Mouse (Mus musculus): ENCODE measurements around the gene Soga1. TPM values are rescaled to one million over a fixed set of nuclear protein-coding genes. Genes with fewer than 3 reads are reported as not detected.
A peak's percentile ranks its signal among the peaks of the same experiment; 100 is the strongest.

Gene Soga1
- polyA plus RNA-seq, 1 experiment from 2014 or later: 5.0 TPM

DNA sequence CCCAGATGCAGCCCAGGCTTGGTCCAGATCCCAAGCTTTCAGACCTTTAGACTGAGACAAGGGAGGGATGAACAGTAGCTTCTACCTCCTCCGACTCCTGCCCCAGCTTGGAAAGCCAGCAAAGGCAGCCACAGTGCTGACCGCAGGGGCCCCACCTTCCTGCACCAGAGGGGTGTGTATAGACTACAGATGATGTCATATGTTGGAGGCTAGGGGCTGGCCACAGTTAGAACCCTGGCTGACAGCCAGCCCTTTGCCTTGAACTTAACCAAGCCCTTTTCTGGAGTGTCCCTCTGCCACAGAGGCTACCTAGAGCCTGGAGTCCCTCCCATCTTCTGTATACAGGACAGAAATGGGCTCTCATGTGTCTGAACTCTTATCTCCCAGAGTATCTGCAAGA lies 7.5 kb downstream of the Soga1 start:
- WGBS: 65% methylated on average over 2 of the region's 2 CpGs
- no peaks in the 10 kb centered on the region for H3K9me3 ChIP-seq
- H3K9ac ChIP-seq (replicated peaks): no peak overlapping the region
- 0 out of 2 replicates have a peak overlapping the region, but pooled peaks have one; percentile 8 for H3K27ac ChIP-seq
- H3K4me1 ChIP-seq (replicated peaks): peaks cover 89% of the 10 kb centered on the region
- H3K36me3 ChIP-seq: peaks cover 30% of the 10 kb centered on the region
- no peak overlapping the region for H3K4me2 ChIP-seq
- no peak overlapping the region for H3K4me3 ChIP-seq (replicated peaks)
- 0 out of 2 replicates have a peak, but pooled peaks have one; percentile 20 for ATAC-seq (ENCODE audit: insufficient number of reproducible peaks, insufficient read depth, low FRiP score, low TSS enrichment, low read depth)
- no peaks in the 10 kb centered on the region for H3K27me3 ChIP-seq

DNA sequence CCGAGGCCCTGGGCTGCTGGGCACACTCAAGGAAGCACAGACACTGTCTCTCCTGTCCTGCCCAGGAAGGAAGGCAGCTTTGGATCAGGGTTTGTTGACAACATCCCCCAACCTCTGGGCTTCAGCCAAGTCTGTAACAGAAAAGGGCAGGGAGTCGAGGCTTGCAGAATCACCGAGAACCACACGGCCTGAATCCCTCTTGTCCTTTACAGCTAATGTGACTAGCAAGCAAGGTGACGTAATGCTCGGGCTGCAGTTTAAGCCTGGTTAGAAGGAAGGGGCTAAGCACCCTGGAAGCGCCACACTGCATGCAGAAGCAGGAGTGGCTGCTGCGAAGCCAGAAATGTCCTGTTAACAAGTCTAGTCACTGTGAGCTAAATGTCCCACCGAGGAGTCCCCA lies 8.7 kb downstream of the Soga1 start:
- no peak for ATAC-seq (ENCODE audit: insufficient number of reproducible peaks, insufficient read depth, low FRiP score, low TSS enrichment, low read depth)
- peak overlapping the region; percentile 75 for H3K27ac ChIP-seq
- H3K4me1 ChIP-seq (replicated peaks): peaks cover 85% of the 10 kb centered on the region
- 0 out of 2 replicates have a peak overlapping the region, but pooled peaks have one; percentile 37 for H3K9ac ChIP-seq (replicated peaks)
- H3K36me3 ChIP-seq: peaks cover 35% of the 10 kb centered on the region
- WGBS: 61% methylated on average over 9 of the region's 9 CpGs
- H3K4me3 ChIP-seq (replicated peaks): no peak overlapping the region
- H3K27me3 ChIP-seq: no peaks in the 10 kb centered on the region
- H3K4me2 ChIP-seq: no peak overlapping the region
- H3K9me3 ChIP-seq: no peaks in the 10 kb centered on the region

- no peaks in the 10 kb centered on the region for H3K27me3 ChIP-seq
- H3K27ac ChIP-seq: peak overlapping the region; percentile 56; the same call in 1 of the 2 replicates
- no peak overlapping the region for H3K4me2 ChIP-seq
- ATAC-seq (ENCODE audit: insufficient number of reproducible peaks, insufficient read depth, low FRiP score, low TSS enrichment, low read depth): no peak
- no peaks in the 10 kb centered on the region for H3K9me3 ChIP-seq
- 50% methylated on average over 3 of the region's 3 CpGs for whole genome bisulfite sequencing
- peaks cover 84% of the 10 kb centered on the region for H3K4me1 ChIP-seq (replicated peaks)
- H3K9ac ChIP-seq (replicated peaks): 0 out of 2 replicates have a peak overlapping the region, but pooled peaks have one; percentile 37
- H3K4me3 ChIP-seq (replicated peaks): no peak overlapping the region
- H3K36me3 ChIP-seq: peaks cover 38% of the 10 kb centered on the region
These were observed 9.2 kb downstream of the Soga1 start for GRCm38 (mm10) chr2:157069755-157070315.

DNA sequence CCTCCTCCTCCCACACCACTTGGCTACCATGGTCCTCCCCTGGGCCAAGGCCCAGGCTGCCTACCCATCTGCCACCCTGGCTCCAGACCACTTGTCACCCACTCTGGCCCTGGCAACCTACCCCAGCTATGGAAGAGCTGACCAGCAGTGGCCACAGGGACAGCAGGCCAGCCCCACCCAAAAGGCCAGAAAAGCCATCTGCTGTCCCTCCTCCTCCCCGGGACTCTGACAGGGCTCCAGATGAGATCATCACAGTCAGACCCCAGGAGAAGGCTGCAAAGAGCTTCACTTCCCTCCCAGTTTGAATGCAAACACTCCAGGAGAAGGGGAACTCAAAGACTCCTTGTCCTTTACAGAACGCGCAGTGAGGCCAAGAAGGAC lies 9.7 kb downstream of the Soga1 start:
- peak overlapping the region; percentile 45; the same call in 1 of the 2 replicates for H3K27ac ChIP-seq
- no peak overlapping the region for H3K4me2 ChIP-seq
- peaks cover 79% of the 10 kb centered on the region for H3K4me1 ChIP-seq (replicated peaks)
- no peak for ATAC-seq (ENCODE audit: insufficient number of reproducible peaks, insufficient read depth, low FRiP score, low TSS enrichment, low read depth)
- H3K36me3 ChIP-seq: peaks cover 38% of the 10 kb centered on the region
- no peak overlapping the region for H3K9ac ChIP-seq (replicated peaks)
- H3K27me3 ChIP-seq: no peaks in the 10 kb centered on the region
- 71% methylated on average over 3 of the region's 3 CpGs for whole genome bisulfite sequencing
- H3K9me3 ChIP-seq: no peaks in the 10 kb centered on the region
- no peak overlapping the region for H3K4me3 ChIP-seq (replicated peaks)

DNA sequence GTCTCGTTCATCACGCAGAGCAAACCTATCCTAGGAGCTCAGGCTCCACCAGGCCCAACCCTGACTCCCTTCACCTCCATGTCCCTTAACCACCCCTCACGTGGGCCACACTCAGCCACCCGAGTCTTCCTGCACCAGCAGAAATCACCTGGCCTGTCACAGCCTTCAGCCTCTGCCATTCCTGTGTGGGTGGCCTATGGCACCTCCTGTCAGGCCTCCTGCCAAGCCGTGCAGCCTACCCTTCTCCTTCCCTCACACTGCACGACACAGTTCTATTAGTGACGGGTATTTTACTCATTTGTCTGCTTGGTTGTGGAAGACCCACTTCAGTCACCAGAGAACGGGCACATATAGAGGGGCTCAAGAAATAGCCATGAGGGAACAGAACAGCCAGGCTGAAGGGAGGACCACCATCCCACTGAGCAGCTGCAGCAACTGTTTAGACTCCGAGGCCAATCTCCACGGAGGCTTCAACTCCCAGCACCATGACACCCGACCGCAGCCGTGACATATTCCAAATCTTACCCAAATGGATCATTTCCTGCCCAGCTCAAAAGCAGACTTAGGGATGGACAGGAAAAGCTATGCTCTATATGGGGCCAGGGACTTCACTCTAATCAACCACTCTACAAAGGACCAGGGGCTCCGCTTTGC lies 10.2 kb downstream of the Soga1 start:
- WGBS: 84% methylated on average over 14 of the region's 14 CpGs
- H3K9me3 ChIP-seq: no peaks in the 10 kb centered on the region
- H3K27ac ChIP-seq: peak overlapping the region; percentile 45; the same call in 1 of the 2 replicates
- H3K4me2 ChIP-seq: no peak overlapping the region
- peaks cover 77% of the 10 kb centered on the region for H3K4me1 ChIP-seq (replicated peaks)
- H3K4me3 ChIP-seq (replicated peaks): no peak overlapping the region
- no peak for ATAC-seq (ENCODE audit: insufficient number of reproducible peaks, insufficient read depth, low FRiP score, low TSS enrichment, low read depth)
- H3K9ac ChIP-seq (replicated peaks): no peak overlapping the region
- H3K36me3 ChIP-seq: peaks cover 41% of the 10 kb centered on the region
- H3K27me3 ChIP-seq: no peaks in the 10 kb centered on the region

- H3K4me2 ChIP-seq: no peak overlapping the region
- no peaks in the 10 kb centered on the region for H3K27me3 ChIP-seq
- H3K27ac ChIP-seq: no peak overlapping the region
- no peak for ATAC-seq (ENCODE audit: insufficient number of reproducible peaks, insufficient read depth, low FRiP score, low TSS enrichment, low read depth)
- H3K36me3 ChIP-seq: peaks cover 32% of the 10 kb centered on the region
- H3K9ac ChIP-seq (replicated peaks): no peak overlapping the region
- no peak overlapping the region for H3K4me3 ChIP-seq (replicated peaks)
- WGBS: 84% methylated on average over 7 of the region's 7 CpGs
- H3K9me3 ChIP-seq: no peaks in the 10 kb centered on the region
- H3K4me1 ChIP-seq (replicated peaks): peaks cover 67% of the 10 kb centered on the region
These were observed 12.2 kb downstream of the Soga1 start for GRCm38 (mm10) chr2:157066731-157067430.

DNA sequence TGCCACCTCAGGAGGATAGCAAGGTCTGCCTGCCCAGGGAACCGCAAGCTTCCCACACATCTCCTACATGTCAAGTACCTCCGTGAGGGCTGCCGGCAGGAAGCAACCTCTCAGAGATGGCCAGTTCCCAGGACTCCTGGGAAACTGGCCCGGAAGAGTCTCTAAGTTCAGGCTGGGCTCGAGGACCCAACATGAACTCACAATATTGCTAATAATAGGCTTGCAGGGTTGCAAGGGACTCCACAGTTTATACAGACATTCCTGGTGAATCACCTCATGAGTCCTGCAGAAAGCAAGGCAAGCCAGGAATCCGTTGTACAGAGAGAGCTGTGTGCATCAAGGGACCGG lies 13.2 kb downstream of the Soga1 start:
- Histone ChIP-seq H3K27me3 (no peaks in the 10 kb centered on the region), H3K36me3 (peaks cover 37% of the 10 kb centered on the region), H3K4me1 (replicated peaks) (peaks cover 57% of the 10 kb centered on the region), H3K27ac (0 out of 2 replicates have a peak overlapping the region, but pooled peaks have one; percentile 8), H3K4me2 (no peak overlapping the region), H3K9ac (replicated peaks) (no peak overlapping the region), H3K9me3 (no peaks in the 10 kb centered on the region), H3K4me3 (replicated peaks) (no peak overlapping the region)
- 70% methylated on average over 7 of the region's 7 CpGs for WGBS
- ATAC-seq (ENCODE audit: insufficient number of reproducible peaks, insufficient read depth, low FRiP score, low TSS enrichment, low read depth): no peak

- Histone ChIP-seq H3K36me3 (peaks cover 35% of the 10 kb centered on the region), H3K27me3 (no peaks in the 10 kb centered on the region), H3K9ac (replicated peaks) (no peak overlapping the region), H3K27ac (0 out of 2 replicates have a peak overlapping the region, but pooled peaks have one; percentile 8), H3K4me3 (replicated peaks) (no peak overlapping the region), H3K9me3 (no peaks in the 10 kb centered on the region), H3K4me1 (replicated peaks) (peaks cover 51% of the 10 kb centered on the region), H3K4me2 (no peak overlapping the region)
- WGBS: 79% methylated on average over 14 of the region's 14 CpGs
- no peak for ATAC-seq (ENCODE audit: insufficient number of reproducible peaks, insufficient read depth, low FRiP score, low TSS enrichment, low read depth)
These were observed 13.8 kb downstream of the Soga1 start for GRCm38 (mm10) chr2:157064978-157065878.

DNA sequence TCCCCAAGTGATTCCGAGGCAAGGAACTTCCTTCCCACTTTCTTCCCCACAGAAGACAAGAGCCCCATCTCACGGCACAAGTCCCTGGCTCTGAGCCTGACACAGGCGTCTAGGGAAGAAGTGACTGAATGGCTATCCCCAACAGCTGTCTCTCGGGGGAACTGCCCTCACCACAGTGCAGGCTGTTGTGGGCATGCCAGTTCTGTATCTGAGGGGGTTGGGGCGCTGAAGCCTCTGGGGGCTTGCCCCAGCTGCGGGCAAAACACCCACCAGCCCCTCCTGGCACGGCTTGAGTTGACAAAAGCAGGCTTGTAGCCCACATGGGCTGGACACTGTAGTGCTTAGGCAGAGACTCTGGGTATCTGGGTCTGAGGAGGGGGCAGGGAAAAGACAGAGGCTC lies 14.9 kb downstream of the Soga1 start:
- Histone ChIP-seq H3K27me3 (no peaks in the 10 kb centered on the region), H3K36me3 (peaks cover 45% of the 10 kb centered on the region), H3K27ac (peak overlapping the region; percentile 36; the same call in 1 of the 2 replicates), H3K9me3 (no peaks in the 10 kb centered on the region), H3K4me1 (replicated peaks) (peaks cover 49% of the 10 kb centered on the region), H3K4me3 (replicated peaks) (no peak overlapping the region), H3K4me2 (no peak overlapping the region), H3K9ac (replicated peaks) (no peak overlapping the region)
- no peak for ATAC-seq (ENCODE audit: insufficient number of reproducible peaks, insufficient read depth, low FRiP score, low TSS enrichment, low read depth)
- 73% methylated on average over 7 of the region's 7 CpGs for WGBS

DNA sequence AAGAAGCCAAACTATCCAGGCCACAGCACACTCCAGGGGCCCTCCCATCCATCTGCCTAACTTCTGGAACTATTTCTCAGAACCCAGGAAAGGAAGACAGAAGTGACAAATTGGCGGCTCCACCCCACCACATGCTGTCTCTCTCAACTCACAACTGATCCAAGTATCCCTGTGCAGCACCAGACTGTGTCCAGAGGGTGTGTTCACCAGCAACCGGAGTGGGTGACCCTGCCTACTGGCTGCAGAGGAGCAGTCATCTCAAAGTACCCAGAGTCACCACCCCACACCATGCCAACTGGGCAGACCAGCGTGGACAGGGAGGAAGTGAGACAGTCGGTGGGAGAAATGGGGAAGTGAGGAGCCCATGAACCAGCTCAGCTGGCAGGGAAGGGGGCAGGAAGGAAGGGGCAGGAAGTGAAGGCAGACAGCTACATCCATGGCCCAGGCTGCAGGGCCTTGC lies 15.8 kb downstream of the Soga1 start:
- Histone ChIP-seq H3K27me3 (no peaks in the 10 kb centered on the region), H3K4me2 (no peak overlapping the region), H3K4me1 (replicated peaks) (peaks cover 51% of the 10 kb centered on the region), H3K4me3 (replicated peaks) (no peak overlapping the region), H3K9me3 (no peaks in the 10 kb centered on the region), H3K36me3 (peaks cover 45% of the 10 kb centered on the region), H3K9ac (replicated peaks) (no peak overlapping the region), H3K27ac (no peak overlapping the region)
- 68% methylated on average over 4 of the region's 4 CpGs for WGBS
- ATAC-seq (ENCODE audit: insufficient number of reproducible peaks, insufficient read depth, low FRiP score, low TSS enrichment, low read depth): no peak
